Mouse (Mus musculus): ENCODE measurements at regions not wholly inside any gene's neighbourhood (a gene's known extent, or its start where the extent isn't known, plus 50 kb on each side); places are given as distances from the start of the nearest gene placed in this dataset.

- WGBS = 40% methylated on average over 8 of the region's 8 CpGs
- H3K4me1 ChIP-seq (ENCODE audit: insufficient read depth) = no peaks in the 10 kb centered on the region
- ATAC-seq (ENCODE audit: insufficient read depth) (peak; percentile 98), DNase-seq (peak; percentile 87)
- H3K9ac ChIP-seq = no peak overlapping the region
- H3K27ac ChIP-seq (ENCODE audit: low read depth) = peak overlapping the region; percentile 60
- no peaks in the 10 kb centered on the region for H3K9me3 ChIP-seq (ENCODE audit: low read depth, low read length)
- H3K36me3 ChIP-seq (ENCODE audit: insufficient read depth) = no peaks in the 10 kb centered on the region
- no peak for TF ChIP-seq CTCF (IDR thresholded peaks at IDR 0.05; ENCODE audit: low read depth)
- H3K27me3 ChIP-seq (ENCODE audit: insufficient read depth, low read length) = no peaks in the 10 kb centered on the region
- no peak overlapping the region for H3K4me3 ChIP-seq (ENCODE audit: low read depth, low read length)
- no peak overlapping the region for H3K4me2 ChIP-seq
These were observed 107.8 kb upstream of the Ssbp2 start for GRCm38 (mm10) chr13:91352311-91352710.

- no peak for DNase-seq
- no peaks in the 10 kb centered on the region for H3K4me1 ChIP-seq (ENCODE audit: insufficient read depth)
- TF ChIP-seq CTCF (IDR thresholded peaks at IDR 0.05; ENCODE audit: low read depth) = no peak
- no peaks in the 10 kb centered on the region for H3K27me3 ChIP-seq (ENCODE audit: insufficient read depth, low read length)
- WGBS = 77% methylated on average over 9 of the region's 9 CpGs
- no peak overlapping the region for H3K4me3 ChIP-seq (ENCODE audit: low read depth, low read length)
- ATAC-seq (ENCODE audit: insufficient read depth) = no peak
- H3K27ac ChIP-seq (ENCODE audit: low read depth) = no peak overlapping the region
- H3K9ac ChIP-seq = no peak overlapping the region
- H3K4me2 ChIP-seq = no peak overlapping the region
- H3K9me3 ChIP-seq (ENCODE audit: low read depth, low read length) = no peaks in the 10 kb centered on the region
- H3K36me3 ChIP-seq (ENCODE audit: insufficient read depth) = no peaks in the 10 kb centered on the region
These were observed 103.6 kb upstream of the Ssbp2 start for GRCm38 (mm10) chr13:91356516-91356915.

- Histone ChIP-seq H3K4me1 (ENCODE audit: insufficient read depth) (peaks cover 6% of the 10 kb centered on the region; the same call in 1 of the 2 replicates), H3K27ac (ENCODE audit: low read depth) (no peak overlapping the region), H3K27me3 (ENCODE audit: insufficient read depth, low read length) (no peaks in the 10 kb centered on the region), H3K4me3 (ENCODE audit: low read depth, low read length) (no peak overlapping the region), H3K9ac (no peak overlapping the region), H3K36me3 (ENCODE audit: insufficient read depth) (no peaks in the 10 kb centered on the region), H3K9me3 (ENCODE audit: low read depth, low read length) (no peaks in the 10 kb centered on the region), H3K4me2 (no peak overlapping the region)
- ATAC-seq (ENCODE audit: insufficient read depth) (no peak), DNase-seq (no peak)
- 62% methylated on average over 6 of the region's 6 CpGs for WGBS
- no peak for TF ChIP-seq CTCF (IDR thresholded peaks at IDR 0.05; ENCODE audit: low read depth)
These were observed 100.0 kb upstream of the Ssbp2 start for GRCm38 (mm10) chr13:91360121-91360520.

- peak; percentile 89 for ATAC-seq (ENCODE audit: insufficient read depth)
- H3K27me3 ChIP-seq (ENCODE audit: insufficient read depth, low read length) = no peaks in the 10 kb centered on the region
- H3K27ac ChIP-seq (ENCODE audit: low read depth) = peak overlapping the region; percentile 69
- H3K9ac ChIP-seq = no peak overlapping the region
- 29% methylated on average over 2 of the region's 2 CpGs for WGBS
- peak; percentile 89 for DNase-seq
- no peak overlapping the region for H3K4me2 ChIP-seq
- no peak overlapping the region for H3K4me3 ChIP-seq (ENCODE audit: low read depth, low read length)
- peaks cover 21% of the 10 kb centered on the region for H3K4me1 ChIP-seq (ENCODE audit: insufficient read depth)
- no peaks in the 10 kb centered on the region for H3K9me3 ChIP-seq (ENCODE audit: low read depth, low read length)
- no peaks in the 10 kb centered on the region for H3K36me3 ChIP-seq (ENCODE audit: insufficient read depth)
- TF ChIP-seq CTCF (IDR thresholded peaks at IDR 0.05; ENCODE audit: low read depth) = peak; percentile 30
These were observed 94.7 kb upstream of the Ssbp2 start for GRCm38 (mm10) chr13:91365270-91365952.

GRCm38 (mm10) chr13:91366540-91366939, 93.5 kb upstream of the Ssbp2 start:
- H3K27ac ChIP-seq (ENCODE audit: low read depth) = no peak overlapping the region; the same call in 1 of the 2 replicates
- H3K4me1 ChIP-seq (ENCODE audit: insufficient read depth) = peaks cover 25% of the 10 kb centered on the region
- no peak overlapping the region for H3K4me2 ChIP-seq
- no peak overlapping the region for H3K9ac ChIP-seq
- no peak overlapping the region for H3K4me3 ChIP-seq (ENCODE audit: low read depth, low read length)
- H3K9me3 ChIP-seq (ENCODE audit: low read depth, low read length) = no peaks in the 10 kb centered on the region
- peak; percentile 27 for DNase-seq
- WGBS = 37% methylated on average over 4 of the region's 4 CpGs
- no peaks in the 10 kb centered on the region for H3K36me3 ChIP-seq (ENCODE audit: insufficient read depth)
- ATAC-seq (ENCODE audit: insufficient read depth) = no peak
- no peaks in the 10 kb centered on the region for H3K27me3 ChIP-seq (ENCODE audit: insufficient read depth, low read length)
- no peak for TF ChIP-seq CTCF (IDR thresholded peaks at IDR 0.05; ENCODE audit: low read depth)

- H3K9ac ChIP-seq = no peak overlapping the region
- WGBS = 56% methylated on average over 7 of the region's 7 CpGs
- TF ChIP-seq CTCF (IDR thresholded peaks at IDR 0.05; ENCODE audit: low read depth) = no peak
- H3K9me3 ChIP-seq (ENCODE audit: low read depth, low read length) = no peaks in the 10 kb centered on the region
- H3K27me3 ChIP-seq (ENCODE audit: insufficient read depth, low read length) = no peaks in the 10 kb centered on the region
- no peak overlapping the region for H3K27ac ChIP-seq (ENCODE audit: low read depth)
- peaks cover 40% of the 10 kb centered on the region for H3K4me1 ChIP-seq (ENCODE audit: insufficient read depth)
- no peak overlapping the region for H3K4me2 ChIP-seq
- ATAC-seq (ENCODE audit: insufficient read depth) = no peak
- H3K4me3 ChIP-seq (ENCODE audit: low read depth, low read length) = no peak overlapping the region
- DNase-seq = no peak
- H3K36me3 ChIP-seq (ENCODE audit: insufficient read depth) = no peaks in the 10 kb centered on the region
These were observed 92.1 kb upstream of the Ssbp2 start for GRCm38 (mm10) chr13:91367896-91368556.

- H3K9me3 ChIP-seq (ENCODE audit: low read depth, low read length) = no peaks in the 10 kb centered on the region
- WGBS = 68% methylated on average over 7 of the region's 7 CpGs
- H3K27ac ChIP-seq (ENCODE audit: low read depth) = no peak overlapping the region
- ATAC-seq (ENCODE audit: insufficient read depth) = no peak
- no peak for DNase-seq
- H3K4me3 ChIP-seq (ENCODE audit: low read depth, low read length) = no peak overlapping the region
- H3K4me2 ChIP-seq = no peak overlapping the region
- no peak overlapping the region for H3K9ac ChIP-seq
- no peak for TF ChIP-seq CTCF (IDR thresholded peaks at IDR 0.05; ENCODE audit: low read depth)
- no peaks in the 10 kb centered on the region for H3K36me3 ChIP-seq (ENCODE audit: insufficient read depth)
- no peaks in the 10 kb centered on the region for H3K27me3 ChIP-seq (ENCODE audit: insufficient read depth, low read length)
- peaks cover 39% of the 10 kb centered on the region for H3K4me1 ChIP-seq (ENCODE audit: insufficient read depth)
These were observed 91.4 kb upstream of the Ssbp2 start for GRCm38 (mm10) chr13:91368664-91369063.
